Mouse (Mus musculus) cerebellum, adult 2 months (tissue): Measurements from ENCODE around the gene Gli3.

Experiments used
- CTCF ChIP-seq: fragments of 200-500 bp; IDR thresholded peaks from 2 replicates; pipeline ENCODE4 v1.5.1; 2011; ENCODE audit warnings: low read depth, mild to moderate bottlenecking, control low read depth, low read length, moderate library complexity, borderline replicate concordance; ENCODE audit not compliant: insufficient read depth
- POLR2A ChIP-seq: fragments of 200-500 bp; IDR thresholded peaks from 2 replicates; pipeline ENCODE4 v1.6.1; 2011; ENCODE audit warnings: low read length, control low read depth, borderline replicate concordance; ENCODE audit not compliant: insufficient read depth

DNA sequence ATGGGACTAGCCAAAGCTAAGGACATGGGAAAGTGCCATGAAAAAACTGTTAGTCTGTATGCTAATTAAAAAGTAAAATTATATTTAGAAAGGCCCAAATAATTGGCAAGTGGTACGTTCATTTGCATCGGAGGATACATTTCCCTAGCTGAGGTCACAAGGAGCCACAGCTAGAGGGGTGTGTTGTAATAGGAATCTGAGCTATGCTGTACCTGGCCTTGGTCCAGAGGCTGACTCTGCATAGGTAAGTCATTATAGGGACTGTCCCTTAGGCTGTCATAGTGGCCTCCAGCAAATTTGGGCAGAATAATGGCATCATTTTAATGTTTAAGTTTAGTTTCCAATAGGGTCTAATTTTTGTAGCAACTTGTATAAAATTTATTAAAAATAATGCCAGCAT is 75.4 kb downstream of the Gli3 start:
- TF ChIP-seq POLR2A: no peak
- TF ChIP-seq CTCF: no peak
